Mouse (Mus musculus) small intestine, adult 10 weeks (tissue): Measurements from ENCODE around the gene 1700047I17Rik2. TPM values are rescaled to one million over a fixed set of nuclear protein-coding genes. Genes with fewer than 3 reads are reported as not detected.

ENCODE experiments used
- polyA plus RNA-seq: library from polyadenylated mRNA; stranded (reverse); fragments of 350-450 nt; fragmentation: Illumina TruSeq; extraction: RNeasy Lipid Tissue Mini Kit (QIAGEN cat#74804); gene quantifications from one replicate; pipeline ENCODE4 v1.2.3, GENCODE M21; 2014; ENCODE audit warnings: low replicate concordance

Gene 1700047I17Rik2
- polyA plus RNA-seq: 35.9 TPM

GRCm38 (mm10) chr12:55199306-55199705 lies at the start of gene 1700047I17Rik2:
Gene 1700047I17Rik2, plus strand, starts transcription at chr12:55199592.

GRCm38 (mm10) chr12:55154559-55155448 lies 44.6 kb upstream of the 1700047I17Rik2 start, which contains the start of gene Srp54b:
Gene Srp54b, plus strand, starts transcription at chr12:55155104.

GRCm38 (mm10) chr12:55229626-55230519 lies 30.5 kb downstream of the 1700047I17Rik2 start, which contains the start of gene Srp54c:
Gene Srp54c, plus strand, starts transcription at chr12:55230168.

Other genes with a start within 250 kb of the 1700047I17Rik2 start
- not detected for gene Gm20403, start 213.1 kb upstream of the 1700047I17Rik2 start, polyA plus RNA-seq
- 29.8 TPM for gene Baz1a, start 185.2 kb upstream of the 1700047I17Rik2 start, polyA plus RNA-seq
- gene 2700097O09Rik, start 119.5 kb upstream of the 1700047I17Rik2 start, polyA plus RNA-seq: 32.4 TPM
- gene Srp54a, start 119.3 kb upstream of the 1700047I17Rik2 start, polyA plus RNA-seq: 662 TPM
- gene Fam177a, start 75.1 kb upstream of the 1700047I17Rik2 start, polyA plus RNA-seq: not detected
- 5.9 TPM for gene Srp54b, start 44.5 kb upstream of the 1700047I17Rik2 start, polyA plus RNA-seq
- gene Srp54c, start 30.6 kb downstream of the 1700047I17Rik2 start, polyA plus RNA-seq: 187 TPM
- gene 1110008L16Rik, start 100.0 kb downstream of the 1700047I17Rik2 start, polyA plus RNA-seq: 17.5 TPM
- gene Ppp2r3c, start 103.4 kb downstream of the 1700047I17Rik2 start, polyA plus RNA-seq: 34.3 TPM
- 267 TPM for gene Psma6, start 184.6 kb downstream of the 1700047I17Rik2 start, polyA plus RNA-seq